ENCODE assay signal across 8 mouse cellular contexts in genomic region chr2:27572261-27572793, GRCm38 (mm10). TPM values are rescaled to one million over a fixed set of nuclear protein-coding genes. Genes with fewer than 3 reads are reported as not detected.
DNase-seq lines count a peak whose midpoint lies in the region; ATAC-seq and TF ChIP-seq lines count a peak whose summit lies in the region.

No protein-coding gene starts in this region.

- 49% methylated on average over 8 of the region's 8 CpGs for WGBS in hindbrain, embryonic 13.5 days
- 35% methylated on average over 8 of the region's 8 CpGs for WGBS in limb, embryonic 15.5 days
- 40% methylated on average over 8 of the region's 8 CpGs for WGBS in stomach, postnatal 0 days
- 72% methylated on average over 8 of the region's 8 CpGs for WGBS in cerebellum, adult 2 months

- no peaks in the 10 kb centered on the region for H3K27me3 ChIP-seq in ES-Bruce4 (ENCODE audit: control insufficient read depth, insufficient read depth, low read length, poor library complexity, severe bottlenecking)
- peaks cover 66% of the 10 kb centered on the region for H3K27me3 ChIP-seq in hindbrain, embryonic 13.5 days
- H3K27me3 ChIP-seq in limb, embryonic 15.5 days, result no peaks in the 10 kb centered on the region
- H3K27me3 ChIP-seq in stomach, postnatal 0 days (ENCODE audit: control insufficient read depth, insufficient read depth, low read length), result no peaks in the 10 kb centered on the region
- no peaks in the 10 kb centered on the region for H3K27me3 ChIP-seq in cerebellum, adult 2 months (ENCODE audit: control insufficient read depth, insufficient read depth, low read length)

- ATAC-seq in hindbrain, embryonic 13.5 days (ENCODE audit: low FRiP score), result peak; percentile 63
- ATAC-seq in limb, embryonic 15.5 days (ENCODE audit: insufficient number of reproducible peaks, low FRiP score, low TSS enrichment, low read depth), result no peak
- 0 out of 2 replicates have a peak, but pooled peaks have one; percentile 18 for ATAC-seq in stomach, postnatal 0 days (ENCODE audit: low FRiP score, low TSS enrichment)
- no peak for ATAC-seq in erythroid progenitor cell, adult 5-6 weeks (replicated peaks; ENCODE audit: low FRiP score, poor library complexity, severe bottlenecking)

- TF ChIP-seq CTCF in ES-Bruce4 (IDR thresholded peaks at IDR 0.05; ENCODE audit: low read depth, low read length), result no peak
- TF ChIP-seq CTCF in stomach, postnatal 0 days (IDR thresholded peaks at IDR 0.05; ENCODE audit: low read depth), result no peak
- no peak for TF ChIP-seq CTCF in cerebellum, adult 2 months (IDR thresholded peaks at IDR 0.05; ENCODE audit: borderline replicate concordance, insufficient read depth, low read depth, low read length)

- TF ChIP-seq POLR2A in ES-Bruce4 (IDR thresholded peaks at IDR 0.05; ENCODE audit: insufficient read depth, low read length), result no peak
- no peak for TF ChIP-seq POLR2A in cerebellum, adult 2 months (IDR thresholded peaks at IDR 0.05; ENCODE audit: borderline replicate concordance, insufficient read depth, low read length)

- H3K4me1 ChIP-seq in ES-Bruce4 (ENCODE audit: control insufficient read depth, insufficient read depth, low read length), result peaks cover 9% of the 10 kb centered on the region
- H3K4me1 ChIP-seq in hindbrain, embryonic 13.5 days (replicated peaks), result peaks cover 28% of the 10 kb centered on the region
- peaks cover 34% of the 10 kb centered on the region for H3K4me1 ChIP-seq in limb, embryonic 15.5 days
- peaks cover 6% of the 10 kb centered on the region; the same call in 1 of the 2 replicates for H3K4me1 ChIP-seq in stomach, postnatal 0 days (replicated peaks; ENCODE audit: control insufficient read depth, insufficient read depth)
- H3K4me1 ChIP-seq in cerebellum, adult 2 months (ENCODE audit: control insufficient read depth, insufficient read depth, low read length), result no peaks in the 10 kb centered on the region

- no peaks in the 10 kb centered on the region for H3K36me3 ChIP-seq in ES-Bruce4 (ENCODE audit: control insufficient read depth, insufficient read depth, low read length, poor library complexity, severe bottlenecking)
- no peaks in the 10 kb centered on the region for H3K36me3 ChIP-seq in hindbrain, embryonic 13.5 days
- no peaks in the 10 kb centered on the region for H3K36me3 ChIP-seq in limb, embryonic 15.5 days
- H3K36me3 ChIP-seq in stomach, postnatal 0 days (ENCODE audit: control insufficient read depth, insufficient read depth, low read length), result no peaks in the 10 kb centered on the region

- H3K4me2 ChIP-seq in hindbrain, embryonic 13.5 days, result peak overlapping the region; percentile 35
- H3K4me2 ChIP-seq in limb, embryonic 15.5 days, result no peak overlapping the region
- no peak overlapping the region for H3K4me2 ChIP-seq in stomach, postnatal 0 days (replicated peaks; ENCODE audit: low read depth)

- H3K27ac ChIP-seq in ES-Bruce4 (ENCODE audit: insufficient read depth, low read length), result peak overlapping the region; percentile 8; the same call in 1 of the 2 replicates
- peak overlapping the region; percentile 90 for H3K27ac ChIP-seq in hindbrain, embryonic 13.5 days
- peak overlapping the region; percentile 67 for H3K27ac ChIP-seq in limb, embryonic 15.5 days
- no peak overlapping the region; the same call in 1 of the 2 replicates for H3K27ac ChIP-seq in stomach, postnatal 0 days (replicated peaks)
- H3K27ac ChIP-seq in cerebellum, adult 2 months (ENCODE audit: insufficient read depth, low read length), result no peak overlapping the region

- DNase-seq in embryo, embryonic 9.5 days (ENCODE audit: extremely low spot score), result peak; percentile 39
- DNase-seq in stomach, postnatal 0 days (ENCODE audit: low spot score), result no peak
- DNase-seq in cerebellum, adult 2 months, result no peak
- no peak for DNase-seq in spleen, adult 12 weeks (ENCODE audit: low spot score)

- H3K9ac ChIP-seq in ES-Bruce4 (ENCODE audit: low read depth, poor library complexity, severe bottlenecking), result no peak overlapping the region
- H3K9ac ChIP-seq in hindbrain, embryonic 13.5 days, result no peak overlapping the region
- no peak overlapping the region for H3K9ac ChIP-seq in limb, embryonic 15.5 days
- H3K9ac ChIP-seq in stomach, postnatal 0 days (ENCODE audit: low read length), result no peak overlapping the region

- TF ChIP-seq EP300 in ES-Bruce4 (IDR thresholded peaks at IDR 0.05; ENCODE audit: insufficient read depth, low read depth, low read length), result no peak; the same call in 1 of the 2 replicates
- TF ChIP-seq EP300 in stomach, postnatal 0 days (optimal IDR thresholded peaks at IDR 0.05), result no peak

- no peaks in the 10 kb centered on the region for H3K9me3 ChIP-seq in ES-Bruce4 (replicated peaks; ENCODE audit: control insufficient read depth, insufficient read depth, low read length, poor library complexity, severe bottlenecking)
- no peaks in the 10 kb centered on the region for H3K9me3 ChIP-seq in hindbrain, embryonic 13.5 days
- H3K9me3 ChIP-seq in limb, embryonic 15.5 days, result no peaks in the 10 kb centered on the region
- H3K9me3 ChIP-seq in stomach, postnatal 0 days (ENCODE audit: control insufficient read depth, low read length), result no peaks in the 10 kb centered on the region

- H3K4me3 ChIP-seq in ES-Bruce4 (ENCODE audit: low read depth, low read length), result no peak overlapping the region
- no peak overlapping the region for H3K4me3 ChIP-seq in hindbrain, embryonic 13.5 days
- H3K4me3 ChIP-seq in limb, embryonic 15.5 days, result no peak overlapping the region
- no peak overlapping the region for H3K4me3 ChIP-seq in stomach, postnatal 0 days (ENCODE audit: low read depth, low read length)
- H3K4me3 ChIP-seq in cerebellum, adult 2 months (replicated peaks; ENCODE audit: insufficient read depth, low read depth, low read length), result no peak overlapping the region

RNA-seq across cellular contexts. Expression of gene Wdr5, which starts 57.4 kb away (rescaled TPM):
- 91.8 and 103 TPM in 2 replicates for polyA plus RNA-seq in ES-Bruce4 (2011; ENCODE audit: insufficient read depth, insufficient read length, low read depth, missing spikeins)
- polyA plus RNA-seq in hindbrain, embryonic 13.5 days (2015; fragmentation: Nextera tagmentation; extraction: Ambion mirVana), result 40.7 and 42.3 TPM in 2 replicates
- polyA plus RNA-seq in limb, embryonic 15.5 days (2015; fragmentation: Nextera tagmentation; extraction: Ambion mirVana), result 51.2 and 51.7 TPM in 2 replicates
- polyA plus RNA-seq in stomach, postnatal 0 days (2015; fragmentation: Nextera tagmentation; extraction: Ambion mirVana), result 19.3 and 19.7 TPM in 2 replicates
- 30.6 and 32.7 TPM in 2 replicates for polyA plus RNA-seq in cerebellum, adult 2 months (2012; rRNA removed)
- total RNA-seq in erythroid progenitor cell, adult 5-6 weeks (2015; ENCODE audit: low replicate concordance), result 14.4 and 18.9 TPM in 2 replicates
- total RNA-seq in erythroid progenitor cell, adult 5-6 weeks (2017; ENCODE audit: low replicate concordance), result 13.6 and 28.5 TPM in 2 replicates

Comparison
In these comparisons a context has a peak if more than half of its experiments do, and no peak if none do; other contexts are left out.
1. H3K27ac ChIP-seq: peak in ES-Bruce4 (single experiment), hindbrain, embryonic 13.5 days (single experiment) and limb, embryonic 15.5 days (single experiment); none in stomach, postnatal 0 days (single experiment) and cerebellum, adult 2 months (single experiment).
2. ATAC-seq: peak in hindbrain, embryonic 13.5 days (single experiment) and stomach, postnatal 0 days (single experiment); none in limb, embryonic 15.5 days (single experiment) and erythroid progenitor cell, adult 5-6 weeks (single experiment).